Mouse (Mus musculus) ovary, postnatal 14 days (tissue): Measurements from ENCODE around the gene Fbxo34.
A peak's percentile ranks its signal among the peaks of the same experiment; 100 is the strongest.
"Not testable (repeated sequence)": the region's sequence is repeated elsewhere in the genome, so short reads cannot be mapped to it uniquely, and the experiment has no call there.

Source experiments
- DNase-seq: peaks from one replicate; pipeline ENCODE4 v3.0.0; 2022; ENCODE audit warnings: low spot score

Gene Fbxo34

GRCm38 (mm10) chr14:47560714-47561113 is 110.5 kb downstream of the Fbxo34 start:
- no peak for DNase-seq

DNA sequence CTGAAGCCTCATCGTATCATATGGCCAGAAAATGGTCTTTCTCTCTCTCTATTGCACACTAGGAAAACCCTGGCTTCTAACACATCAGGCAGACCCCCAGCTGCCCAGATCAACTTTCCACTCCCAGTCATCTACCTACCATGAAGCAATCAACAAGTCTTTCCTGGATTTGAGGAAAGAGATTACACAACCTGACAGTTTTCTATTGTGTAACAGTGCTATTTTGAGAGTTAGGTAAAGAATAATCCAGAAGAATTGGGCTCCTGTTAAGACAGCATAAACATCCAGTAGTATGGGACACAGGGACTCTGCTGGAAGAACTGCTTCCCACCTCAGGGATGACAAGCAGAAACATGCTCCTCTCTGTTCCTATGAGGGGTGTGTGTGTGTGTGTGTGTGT is 112.3 kb downstream of the Fbxo34 start:
- no peak for DNase-seq

DNA sequence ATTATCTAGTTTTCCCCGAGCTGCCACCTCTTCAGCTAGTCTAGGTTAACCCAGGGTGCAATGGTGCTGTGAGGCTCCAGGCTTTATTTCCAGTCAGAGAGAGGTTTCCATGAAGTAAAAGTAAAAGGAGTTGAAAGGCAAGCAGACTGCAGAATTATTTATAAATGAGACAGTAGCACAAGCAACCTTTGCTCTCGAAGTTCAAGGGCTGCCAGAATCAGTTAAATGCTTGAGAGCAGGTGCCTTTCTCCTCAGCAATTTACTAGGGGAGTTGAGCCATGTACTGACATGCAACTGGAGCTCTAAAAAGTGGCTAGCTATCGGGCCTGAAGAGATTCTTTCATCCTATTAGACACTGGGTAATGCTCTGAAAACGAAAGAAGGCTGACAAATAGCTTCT is 112.9 kb downstream of the Fbxo34 start:
- no peak for DNase-seq

DNA sequence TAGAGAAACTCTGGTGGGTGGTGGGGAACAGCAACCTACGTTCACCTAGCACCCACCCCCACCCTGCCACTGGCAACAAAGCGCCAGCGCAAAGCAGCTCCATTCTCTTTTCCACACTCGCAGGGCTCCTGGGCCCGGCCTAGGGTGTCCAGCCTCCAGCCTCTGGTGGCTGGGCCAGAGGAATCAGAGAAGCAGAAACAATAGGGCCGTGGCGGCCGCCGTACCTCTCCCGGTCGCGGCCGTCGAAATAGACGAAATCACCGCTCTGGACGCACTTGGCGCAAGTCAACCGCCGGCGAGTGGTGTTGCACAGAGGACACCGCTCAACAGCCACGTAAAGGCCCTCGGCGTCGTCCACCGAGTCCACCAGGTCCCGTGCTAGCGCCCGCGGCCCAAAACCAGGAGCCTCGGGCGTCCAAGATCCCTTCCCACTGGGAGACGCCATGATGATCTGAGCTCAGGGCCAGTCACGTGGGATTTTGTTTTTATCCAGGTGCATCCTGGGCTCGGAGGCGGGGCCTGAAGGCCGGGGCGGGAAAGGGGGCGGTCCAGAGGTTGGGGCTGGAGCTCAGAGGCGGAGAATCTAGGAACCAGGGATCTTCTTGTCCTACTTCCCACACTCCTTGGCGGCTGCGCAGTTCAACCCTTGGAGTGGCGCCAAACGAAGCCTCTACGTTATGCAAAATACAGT is 117.9 kb downstream of the Fbxo34 start:
- peak; percentile 95 for DNase-seq

- not testable (repeated sequence) for DNase-seq
Measured at GRCm38 (mm10) chr14:47570549-47570948, 120.3 kb downstream of the Fbxo34 start, which contains the start of gene Atg14. Gene Atg14 (minus strand): TSS chr14:47570649.

DNA sequence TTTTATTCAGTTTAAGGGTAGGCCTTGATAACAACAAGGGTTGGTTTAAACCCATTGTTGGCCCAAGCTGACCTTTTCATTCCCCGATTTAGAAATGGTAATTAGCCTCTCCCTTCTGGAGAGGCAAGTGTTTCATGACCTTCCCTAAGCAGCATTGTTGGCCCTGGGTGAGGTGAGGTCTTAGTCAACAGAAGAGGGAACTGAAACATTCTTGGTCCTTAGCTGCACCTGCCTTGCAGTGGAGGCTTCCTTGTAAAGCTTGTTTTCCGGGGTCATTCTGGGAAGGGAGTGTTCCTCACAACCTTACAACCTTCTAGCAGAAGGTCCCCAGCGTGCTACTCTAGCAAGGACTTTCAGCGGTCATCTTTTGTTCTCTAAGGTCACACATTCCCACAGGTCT is 122.5 kb downstream of the Fbxo34 start:
- DNase-seq = no peak

DNA sequence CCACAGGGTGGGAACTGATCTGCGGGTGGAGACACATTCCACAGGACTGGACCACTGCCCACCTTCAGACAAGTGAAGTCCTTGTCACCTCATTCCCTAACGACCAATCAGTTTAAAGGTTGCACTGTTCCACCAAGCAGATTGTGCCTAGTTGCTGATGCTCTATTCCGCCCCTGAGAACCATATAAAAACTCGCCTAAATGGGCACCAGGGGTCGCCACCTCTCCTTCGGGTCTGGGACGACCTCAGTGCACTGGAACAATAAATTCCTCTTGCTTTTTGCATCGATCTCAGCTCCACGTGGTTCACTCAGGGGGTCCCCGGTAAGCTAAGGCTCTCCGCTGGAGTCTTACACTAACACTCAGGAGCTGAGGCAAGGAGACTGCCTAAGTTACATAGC is 124.5 kb downstream of the Fbxo34 start:
- DNase-seq = no peak

DNA sequence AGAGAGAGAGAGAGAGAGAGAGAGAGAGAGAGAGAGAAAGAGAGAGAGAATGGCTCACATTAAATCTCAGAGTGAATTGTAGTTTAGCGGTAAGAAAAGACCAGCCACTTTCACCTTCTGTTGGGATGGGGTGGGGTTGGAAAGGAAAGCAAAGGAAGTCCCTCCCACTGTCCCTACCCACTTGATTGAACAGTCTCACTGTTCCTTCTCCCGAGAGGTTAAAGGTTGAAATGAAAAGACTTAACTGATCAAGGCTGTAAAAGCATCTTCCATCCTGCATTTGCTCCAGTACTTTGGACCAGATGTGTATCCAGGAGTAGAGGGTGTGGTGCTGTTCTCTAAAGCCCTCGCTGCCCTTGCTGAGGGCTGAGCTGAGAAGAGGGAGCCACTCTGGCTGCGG is 126.5 kb downstream of the Fbxo34 start:
- no peak for DNase-seq

- no peak for DNase-seq
Measured at GRCm38 (mm10) chr14:47578086-47578485, 127.9 kb downstream of the Fbxo34 start.

DNA sequence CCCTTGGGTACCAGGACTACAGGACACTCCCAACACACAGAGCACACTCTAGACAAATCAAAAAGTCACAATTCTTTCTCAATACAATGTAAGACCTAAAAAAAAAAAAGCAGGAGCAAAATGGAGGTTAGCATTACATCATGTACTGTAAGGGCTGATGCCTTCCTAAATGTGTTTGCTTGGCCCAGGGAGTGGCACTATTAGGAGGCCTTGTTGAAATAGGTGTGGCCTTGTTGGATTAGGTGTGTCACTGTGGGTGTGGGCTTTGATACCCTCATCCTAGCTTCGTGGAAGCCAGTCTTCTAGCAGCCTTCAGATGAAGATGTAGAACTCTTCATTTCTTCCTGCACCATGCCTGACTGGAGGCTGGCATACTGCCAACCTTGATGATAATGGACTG is 131.1 kb downstream of the Fbxo34 start:
- no peak for DNase-seq
